Comparison of ENCODE assay signal across 15 mouse cellular contexts in genomic region chr9:114547643-114548077, GRCm38 (mm10). TPM values are rescaled to one million over a fixed set of nuclear protein-coding genes. Genes with fewer than 3 reads are reported as not detected.
DNase-seq lines count a peak whose midpoint lies in the region; ATAC-seq and TF ChIP-seq lines count a peak whose summit lies in the region.
"Had no signal": no experiment of that assay in that cellular context is flagged by ENCODE, and none has a peak within 500 bp of the region (broad histone marks: within the 10 kb centered on the region; RNA-seq: fewer than 3 reads in every experiment).

No protein-coding gene starts in this region.

- peak; percentile 28; the same call in 1 of the 2 replicates for ATAC-seq in lung, embryonic 15.5 days (ENCODE audit: borderline replicate concordance, extremely low read depth, low FRiP score, low TSS enrichment)
- no peak; the same call in 1 of the 2 replicates for ATAC-seq in kidney, postnatal 0 days (replicated peaks; ENCODE audit: low FRiP score, low read depth)
- no peak for ATAC-seq in liver, postnatal 0 days
- ATAC-seq in midbrain, postnatal 0 days (ENCODE audit: low FRiP score): no peak

- H3K9ac ChIP-seq in lung, embryonic 15.5 days: no peak overlapping the region
- 0 out of 2 replicates have a peak overlapping the region, but pooled peaks have one; percentile 18 for H3K9ac ChIP-seq in kidney, postnatal 0 days (ENCODE audit: low read depth, low read length)
- no peak overlapping the region for H3K9ac ChIP-seq in liver, postnatal 0 days (replicated peaks)
- no peak overlapping the region for H3K9ac ChIP-seq in midbrain, postnatal 0 days (replicated peaks; ENCODE audit: low read length, poor library complexity, severe bottlenecking)
- H3K9ac ChIP-seq: embryonic facial prominence, embryonic 15.5 days had no signal

- no peak for DNase-seq in lung, postnatal 36 days
- DNase-seq in embryonic facial prominence, embryonic 10.5 days (ENCODE audit: low spot score): no peak
- DNase-seq in kidney, postnatal 0 days (ENCODE audit: low spot score): no peak
- DNase-seq in liver, postnatal 0 days: no peak
- no peak for DNase-seq in spleen, postnatal 36 days (ENCODE audit: low spot score in 2 of 2)
- no peak for DNase-seq in midbrain, postnatal 0 days (ENCODE audit: low spot score)
- no peak for DNase-seq in left cerebral cortex, adult 8-10 months (ENCODE audit: low spot score in 2 of 2)
- DNase-seq: adrenal gland, adult 8-10 months; cerebellum, adult 11-12 months; heart, postnatal 10 days; layer of hippocampus, adult 9-11 months had no signal

- H3K4me3 ChIP-seq in lung, embryonic 15.5 days: no peak overlapping the region
- 0 out of 2 replicates have a peak overlapping the region, but pooled peaks have one; percentile 37 for H3K4me3 ChIP-seq in embryonic facial prominence, embryonic 10.5 days
- no peak overlapping the region for H3K4me3 ChIP-seq in kidney, postnatal 0 days (replicated peaks; ENCODE audit: low read depth, low read length)
- no peak overlapping the region for H3K4me3 ChIP-seq in liver, postnatal 0 days (ENCODE audit: low read depth, low read length)
- H3K4me3 ChIP-seq in midbrain, postnatal 0 days (ENCODE audit: low read depth, low read length): no peak overlapping the region
- H3K4me3 ChIP-seq: embryonic facial prominence, embryonic 15.5 days had no signal

- WGBS in lung, embryonic 15.5 days: 42% methylated on average over 6 of the region's 6 CpGs
- 23% methylated on average over 6 of the region's 6 CpGs for WGBS in embryonic facial prominence, embryonic 10.5 days
- 57% methylated on average over 6 of the region's 6 CpGs for WGBS in kidney, postnatal 0 days
- WGBS in liver, postnatal 0 days (ENCODE audit: insufficient replicate concordance): 50% methylated on average over 6 of the region's 6 CpGs
- 50% methylated on average over 6 of the region's 6 CpGs for WGBS in midbrain, postnatal 0 days

- H3K27ac ChIP-seq in lung, embryonic 15.5 days: peak overlapping the region; percentile 87
- H3K27ac ChIP-seq in embryonic facial prominence, embryonic 10.5 days (replicated peaks): peak overlapping the region; percentile 81
- H3K27ac ChIP-seq in kidney, postnatal 0 days: peak overlapping the region; percentile 66
- H3K27ac ChIP-seq in liver, postnatal 0 days (ENCODE audit: low read depth): 0 out of 2 replicates have a peak overlapping the region, but pooled peaks have one; percentile 35
- no peak overlapping the region for H3K27ac ChIP-seq in midbrain, postnatal 0 days (ENCODE audit: low read depth, low read length)
- H3K27ac ChIP-seq: embryonic facial prominence, embryonic 15.5 days had no signal

- H3K4me1 ChIP-seq in lung, embryonic 15.5 days: peaks cover 81% of the 10 kb centered on the region
- peaks cover 82% of the 10 kb centered on the region for H3K4me1 ChIP-seq in embryonic facial prominence, embryonic 10.5 days
- H3K4me1 ChIP-seq in kidney, postnatal 0 days (replicated peaks; ENCODE audit: insufficient read depth, low read length): peaks cover 24% of the 10 kb centered on the region
- peaks cover 32% of the 10 kb centered on the region for H3K4me1 ChIP-seq in liver, postnatal 0 days (ENCODE audit: insufficient read depth)
- H3K4me1 ChIP-seq in midbrain, postnatal 0 days (ENCODE audit: insufficient read depth, low read length): no peaks in the 10 kb centered on the region

- H3K36me3 ChIP-seq in lung, embryonic 15.5 days: no peaks in the 10 kb centered on the region
- H3K36me3 ChIP-seq in embryonic facial prominence, embryonic 10.5 days (replicated peaks): peaks cover 18% of the 10 kb centered on the region
- no peaks in the 10 kb centered on the region for H3K36me3 ChIP-seq in kidney, postnatal 0 days (ENCODE audit: insufficient read depth, low read length)
- no peaks in the 10 kb centered on the region for H3K36me3 ChIP-seq in liver, postnatal 0 days (replicated peaks; ENCODE audit: insufficient read depth, low read length)
- no peaks in the 10 kb centered on the region for H3K36me3 ChIP-seq in midbrain, postnatal 0 days (ENCODE audit: insufficient read depth, low read length)
- H3K36me3 ChIP-seq: embryonic facial prominence, embryonic 15.5 days; G1E had no signal

- no peak overlapping the region for H3K4me2 ChIP-seq in lung, embryonic 15.5 days
- H3K4me2 ChIP-seq in kidney, postnatal 0 days (ENCODE audit: low read length): no peak overlapping the region
- H3K4me2 ChIP-seq in liver, postnatal 0 days (ENCODE audit: low read depth, low read length): no peak overlapping the region
- H3K4me2 ChIP-seq in midbrain, postnatal 0 days (ENCODE audit: low read depth, low read length, poor library complexity, severe bottlenecking): no peak overlapping the region
- H3K4me2 ChIP-seq: embryonic facial prominence, embryonic 15.5 days had no signal

- no peaks in the 10 kb centered on the region for H3K9me3 ChIP-seq in lung, embryonic 15.5 days
- H3K9me3 ChIP-seq in embryonic facial prominence, embryonic 10.5 days: no peaks in the 10 kb centered on the region
- no peaks in the 10 kb centered on the region for H3K9me3 ChIP-seq in kidney, postnatal 0 days (replicated peaks; ENCODE audit: low read length)
- no peaks in the 10 kb centered on the region for H3K9me3 ChIP-seq in liver, postnatal 0 days (ENCODE audit: low read length)
- no peaks in the 10 kb centered on the region for H3K9me3 ChIP-seq in midbrain, postnatal 0 days (ENCODE audit: low read length)
- H3K9me3 ChIP-seq: embryonic facial prominence, embryonic 15.5 days; G1E had no signal

- TF ChIP-seq CTCF in kidney, postnatal 0 days (IDR thresholded peaks at IDR 0.05; ENCODE audit: low read depth): no peak
- TF ChIP-seq CTCF in liver, postnatal 0 days (IDR thresholded peaks at IDR 0.05; ENCODE audit: low read depth): no peak
- no peak for TF ChIP-seq CTCF in midbrain, postnatal 0 days (IDR thresholded peaks at IDR 0.05)

- TF ChIP-seq EP300 in liver, postnatal 0 days (IDR thresholded peaks at IDR 0.05; ENCODE audit: low read depth): no peak

- no peaks in the 10 kb centered on the region for H3K27me3 ChIP-seq in lung, embryonic 15.5 days
- H3K27me3 ChIP-seq in embryonic facial prominence, embryonic 10.5 days (replicated peaks; ENCODE audit: low read depth, poor library complexity, severe bottlenecking): no peaks in the 10 kb centered on the region
- H3K27me3 ChIP-seq in kidney, postnatal 0 days (ENCODE audit: insufficient read depth, low read length): no peaks in the 10 kb centered on the region
- H3K27me3 ChIP-seq in liver, postnatal 0 days (ENCODE audit: insufficient read depth, low read length): no peaks in the 10 kb centered on the region
- no peaks in the 10 kb centered on the region for H3K27me3 ChIP-seq in midbrain, postnatal 0 days (ENCODE audit: insufficient read depth, low read length)
- H3K27me3 ChIP-seq: embryonic facial prominence, embryonic 15.5 days had no signal

RNA-seq across cellular contexts. Expression of gene Trim71, which starts 16.5 kb away (rescaled TPM):
- polyA plus RNA-seq in lung, embryonic 15.5 days (2015; fragmentation: Nextera tagmentation; extraction: Ambion mirVana): 1.2 TPM in 2 replicates
- polyA plus RNA-seq in embryonic facial prominence, embryonic 10.5 days (2016; fragmentation: Nextera tagmentation; extraction: Ambion mirVana): 7.8 and 9.4 TPM in 2 replicates
- 0.43 and 0.46 TPM in 2 replicates for polyA plus RNA-seq in kidney, postnatal 0 days (2015; fragmentation: Nextera tagmentation; extraction: Ambion mirVana)
- polyA plus RNA-seq in liver, postnatal 0 days (2015; fragmentation: Nextera tagmentation; extraction: Ambion mirVana): 0.05 and 0.06 TPM in 2 replicates
- 0.14 and 0.27 TPM in 2 replicates for total RNA-seq in midbrain, postnatal 0 days (2014; rRNA removed)
- 0.14 and 0.15 TPM in 2 replicates for polyA plus RNA-seq in midbrain, postnatal 0 days (2015; fragmentation: Nextera tagmentation; extraction: Ambion mirVana)
- under 1 TPM; 0.46 to 0.67 (median 0.59) TPM for total RNA-seq in left cerebral cortex, adult 8-10 months (2022)
- total RNA-seq: heart, postnatal 10 days; liver, adult 2 months had no signal
- polyA plus RNA-seq: G1E; liver, adult 2 months had no signal

RNA-seq across cellular contexts. Expression of gene C130032M10Rik, which starts 32.2 kb away (rescaled TPM):
- polyA plus RNA-seq in lung, embryonic 15.5 days (2015; fragmentation: Nextera tagmentation; extraction: Ambion mirVana): 0.23 TPM in 1 of 2 replicates, not detected in the other
- polyA plus RNA-seq in embryonic facial prominence, embryonic 10.5 days (2016; fragmentation: Nextera tagmentation; extraction: Ambion mirVana): 1.0 and 1.2 TPM in 2 replicates
- polyA plus RNA-seq in kidney, postnatal 0 days (2015; fragmentation: Nextera tagmentation; extraction: Ambion mirVana): 0.16 TPM in 1 of 2 replicates, not detected in the other
- not detected in 2 replicates for polyA plus RNA-seq in liver, postnatal 0 days (2015; fragmentation: Nextera tagmentation; extraction: Ambion mirVana)
- total RNA-seq in midbrain, postnatal 0 days (2014; rRNA removed): not detected in 2 replicates
- polyA plus RNA-seq in midbrain, postnatal 0 days (2015; fragmentation: Nextera tagmentation; extraction: Ambion mirVana): not detected in 2 replicates
- total RNA-seq in left cerebral cortex, adult 8-10 months (2022): not detected
- total RNA-seq: G1E; heart, postnatal 10 days; liver, adult 2 months had no signal
- polyA plus RNA-seq: G1E; liver, adult 2 months had no signal

RNA-seq across cellular contexts. Expression of gene Ccr4, which starts 42.9 kb away (rescaled TPM):
- polyA plus RNA-seq in lung, embryonic 15.5 days (2015; fragmentation: Nextera tagmentation; extraction: Ambion mirVana): 0.37 TPM in 1 of 2 replicates, not detected in the other
- 0.10 TPM in 1 of 2 replicates, not detected in the other for polyA plus RNA-seq in embryonic facial prominence, embryonic 10.5 days (2016; fragmentation: Nextera tagmentation; extraction: Ambion mirVana)
- polyA plus RNA-seq in kidney, postnatal 0 days (2015; fragmentation: Nextera tagmentation; extraction: Ambion mirVana): 0.19 and 0.84 TPM in 2 replicates
- not detected in 2 replicates for polyA plus RNA-seq in liver, postnatal 0 days (2015; fragmentation: Nextera tagmentation; extraction: Ambion mirVana)
- not detected in 2 replicates for total RNA-seq in midbrain, postnatal 0 days (2014; rRNA removed)
- not detected in 2 replicates for polyA plus RNA-seq in midbrain, postnatal 0 days (2015; fragmentation: Nextera tagmentation; extraction: Ambion mirVana)
- not detected for total RNA-seq in left cerebral cortex, adult 8-10 months (2022)
- total RNA-seq: adrenal gland, adult 8-10 months; G1E had no signal
- polyA plus RNA-seq: G1E had no signal
